Mouse (Mus musculus) pancreas, adult 10 weeks (tissue): Measurements from ENCODE around the gene Slc12a9. TPM values are rescaled to one million over a fixed set of nuclear protein-coding genes. Genes with fewer than 3 reads are reported as not detected.

Experiments
- polyA plus RNA-seq: library from polyadenylated mRNA; stranded (reverse); fragments of 350-450 nt; fragmentation: Illumina TruSeq; extraction: RNeasy Lipid Tissue Mini Kit (QIAGEN cat#74804); gene quantifications from one replicate; pipeline ENCODE4 v1.2.3, GENCODE M21; 2015; ENCODE audit warnings: low read depth, low replicate concordance; ENCODE audit not compliant: insufficient read depth

Gene Slc12a9
- polyA plus RNA-seq = 8.2 TPM

GRCm38 (mm10) chr5:137333512-137334174 is at the start of gene Slc12a9:
Gene Slc12a9, minus strand, starts transcription at chr5:137333597.

DNA sequence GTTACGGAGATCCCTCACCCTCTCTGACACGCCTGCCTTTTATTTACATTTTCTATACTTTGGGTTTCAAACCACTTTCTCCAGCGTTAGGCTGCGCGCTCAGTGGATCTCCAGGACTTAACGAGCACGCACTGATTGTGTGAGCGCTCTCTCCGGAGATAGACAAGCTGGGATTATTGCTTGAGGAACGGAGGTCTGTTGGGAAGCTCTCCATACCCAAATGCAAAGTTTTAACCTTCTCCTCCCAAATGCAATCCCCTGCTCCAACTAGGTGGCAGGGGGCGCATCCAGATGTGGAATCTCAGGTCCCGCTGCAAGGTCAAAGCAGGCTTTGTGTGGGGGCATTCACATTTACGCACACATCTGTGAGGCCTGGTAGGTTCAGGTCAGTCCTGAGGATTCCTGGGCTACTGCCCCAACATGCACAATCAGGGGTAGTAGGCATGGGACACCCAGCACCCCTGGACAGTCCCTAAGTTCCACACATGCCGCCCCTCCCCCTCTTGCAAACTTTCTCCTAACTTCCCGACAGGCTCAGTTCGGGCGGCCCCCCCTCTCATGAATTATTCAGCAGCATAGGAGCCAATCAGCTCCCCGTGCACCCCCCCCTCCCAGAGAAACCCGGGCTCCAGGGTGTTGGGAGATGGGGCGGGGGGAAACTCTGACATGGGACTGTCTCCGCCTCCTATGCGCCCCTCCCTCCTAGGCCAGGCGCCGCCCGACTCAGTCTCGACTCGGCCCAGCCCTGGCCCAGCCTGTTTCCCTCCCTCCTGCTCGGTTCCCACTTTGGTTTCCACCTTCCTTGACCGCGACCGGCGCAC is 16.2 kb upstream of the Slc12a9 start, which contains the start of gene Ephb4:
Gene Ephb4, plus strand, starts transcription at position 726 of the 821 bp plus-strand sequence.

GRCm38 (mm10) chr5:137314193-137315083 is 19.0 kb downstream of the Slc12a9 start, which contains the start of gene Trip6:
Gene Trip6, minus strand, starts transcription at chr5:137314404.

DNA sequence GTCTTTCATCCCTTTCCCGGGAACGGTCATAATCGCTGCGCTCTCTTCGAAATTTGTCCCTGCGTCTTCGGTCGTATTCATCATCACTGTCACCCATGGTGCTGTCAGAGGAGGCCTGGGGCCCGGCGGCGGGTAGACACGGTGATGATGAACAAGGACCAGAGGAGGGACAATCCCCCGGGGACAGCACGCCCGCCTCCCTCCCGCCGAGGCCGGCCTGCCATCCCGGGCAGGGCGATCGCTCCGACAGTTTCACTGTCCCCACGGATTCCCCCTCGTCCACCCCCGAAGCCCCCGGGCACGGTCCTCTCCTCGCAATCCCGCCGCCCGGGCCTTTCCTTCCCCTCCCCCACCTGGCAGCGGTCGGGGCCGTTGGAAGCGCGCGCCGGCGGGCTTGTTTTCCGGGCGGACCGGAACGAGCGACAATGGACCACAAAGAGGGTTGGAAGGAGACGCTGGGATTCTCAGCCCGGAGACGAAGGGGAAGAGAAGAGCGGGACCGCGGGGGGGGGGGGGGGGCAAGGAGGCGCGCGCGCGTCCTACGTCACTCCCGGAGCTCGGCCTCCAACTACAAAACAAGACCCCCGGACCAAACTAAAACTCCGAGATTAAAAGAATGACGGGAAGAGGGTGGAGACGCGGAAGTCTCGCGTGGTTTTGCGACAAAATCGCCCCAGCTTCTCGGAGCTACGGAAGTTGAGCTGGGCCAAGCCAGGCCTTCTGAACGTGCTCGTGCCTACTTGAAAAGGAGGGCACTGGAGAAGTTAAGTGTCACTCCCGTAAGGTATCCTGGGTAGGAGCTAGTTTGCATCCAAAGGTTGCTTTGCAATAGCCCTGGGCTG is 26.1 kb downstream of the Slc12a9 start, which contains the start of gene Srrt:
Gene Srrt, minus strand, starts transcription at position 604 of the 842 bp plus-strand sequence.

DNA sequence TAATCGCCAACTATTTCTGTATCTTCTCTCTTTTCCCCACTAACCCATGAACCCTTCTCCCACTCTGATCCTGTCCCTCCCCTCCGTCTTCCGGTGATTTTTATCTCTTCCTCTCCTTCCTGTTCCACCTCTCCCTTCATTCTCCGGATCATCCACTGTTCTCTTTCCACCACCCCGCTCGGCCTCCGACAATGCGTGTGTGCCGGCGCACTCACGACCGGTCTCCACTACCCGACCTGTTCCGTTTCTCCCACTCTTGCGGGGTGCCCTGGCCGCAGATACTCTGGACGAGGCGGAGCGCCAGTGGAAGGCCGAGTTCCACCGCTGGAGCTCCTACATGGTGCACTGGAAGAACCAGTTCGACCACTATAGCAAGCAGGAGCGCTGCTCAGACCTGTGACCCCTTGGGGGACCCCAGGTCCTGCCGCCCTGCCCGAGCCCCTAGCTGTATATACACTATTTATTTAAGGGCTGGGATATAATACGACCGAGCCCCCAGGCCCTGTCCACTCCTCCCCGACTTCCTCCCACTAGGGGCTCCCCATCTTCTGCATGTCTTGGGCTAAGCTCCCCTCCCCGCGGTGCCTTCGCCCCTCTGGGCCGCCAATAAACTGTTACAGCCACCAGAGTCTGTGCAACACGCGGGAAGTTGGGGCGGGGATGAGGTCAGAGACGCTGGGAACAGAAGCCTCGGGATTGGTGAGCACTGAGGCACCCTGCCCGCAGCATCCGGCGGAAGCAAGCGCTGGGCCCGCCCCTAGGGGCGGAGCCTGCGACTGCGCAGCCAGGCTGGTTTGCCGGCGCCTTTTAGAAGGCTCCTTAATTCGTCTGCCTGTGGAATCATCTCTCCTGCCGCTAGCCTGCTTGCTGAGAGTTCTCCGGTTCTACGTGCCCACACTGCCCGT is 39.3 kb downstream of the Slc12a9 start, which contains the start of gene Ufsp1:
Gene Ufsp1, plus strand, starts transcription at position 791 of the 905 bp plus-strand sequence.

GRCm38 (mm10) chr5:137287032-137287952 is 46.1 kb downstream of the Slc12a9 start, which contains the start of gene Ache:
Gene Ache, plus strand, starts transcription at chr5:137287519.

Other genes starting within 250 kb of the Slc12a9 start
- gene Trim56, start 217.4 kb downstream of the Slc12a9 start, polyA plus RNA-seq = 5.6 TPM
- gene Muc3, start 184.3 kb downstream of the Slc12a9 start, polyA plus RNA-seq = not detected
- not detected for gene Muc3a, start 121.2 kb downstream of the Slc12a9 start, polyA plus RNA-seq
- 3.5 TPM for gene Ache, start 46.1 kb downstream of the Slc12a9 start, polyA plus RNA-seq
- 2.3 TPM for gene Ufsp1, start 39.0 kb downstream of the Slc12a9 start, polyA plus RNA-seq
- gene Srrt, start 25.9 kb downstream of the Slc12a9 start, polyA plus RNA-seq = 77.8 TPM
- 8.1 TPM for gene Trip6, start 19.2 kb downstream of the Slc12a9 start, polyA plus RNA-seq
- 15.6 TPM for gene Ephb4, start 16.5 kb upstream of the Slc12a9 start, polyA plus RNA-seq
- 0.06 TPM for gene Zan, start 143.5 kb upstream of the Slc12a9 start, polyA plus RNA-seq
- 3.0 TPM for gene Pop7, start 168.9 kb upstream of the Slc12a9 start, polyA plus RNA-seq
- gene Gigyf1, start 185.0 kb upstream of the Slc12a9 start, polyA plus RNA-seq = 8.7 TPM
- gene Epo, start 199.6 kb upstream of the Slc12a9 start, polyA plus RNA-seq = not detected
- 138 TPM for gene Gnb2, start 199.9 kb upstream of the Slc12a9 start, polyA plus RNA-seq
- 3.0 TPM for gene Actl6b, start 219.9 kb upstream of the Slc12a9 start, polyA plus RNA-seq
- gene Tfr2, start 236.2 kb upstream of the Slc12a9 start, polyA plus RNA-seq = not detected